Mouse (Mus musculus): ENCODE measurements around the gene Irf2bpl.

The Irf2bpl gene

DNA sequence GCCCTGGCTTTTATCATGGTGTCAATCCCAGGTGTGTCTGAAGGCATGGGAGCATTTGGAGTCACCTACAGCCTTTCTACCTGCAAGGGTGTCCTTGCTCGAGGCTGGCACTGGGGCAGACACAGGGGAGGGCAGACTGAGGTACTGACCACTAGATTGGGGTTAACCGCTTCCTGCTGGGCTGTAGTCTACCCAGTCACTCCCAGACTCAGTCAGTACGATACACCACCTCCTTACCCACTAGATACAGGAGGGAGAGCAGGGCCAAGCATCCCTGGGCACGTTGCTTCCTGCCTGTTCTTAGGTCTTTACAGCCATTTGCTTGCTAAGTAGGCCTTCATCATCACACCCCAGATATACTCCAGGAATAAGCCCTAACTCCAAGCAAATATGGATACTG, 44.1 kb downstream of the Irf2bpl start:
- in situ Hi-C loops (cut with MboI; ENCODE audit: low pct_unique_long_range_greater_than_20kb in 1 of 2, low sequenced_read_pairs in 2 of 2, unreplicated experiment in 1 of 2) = no loop called here

DNA sequence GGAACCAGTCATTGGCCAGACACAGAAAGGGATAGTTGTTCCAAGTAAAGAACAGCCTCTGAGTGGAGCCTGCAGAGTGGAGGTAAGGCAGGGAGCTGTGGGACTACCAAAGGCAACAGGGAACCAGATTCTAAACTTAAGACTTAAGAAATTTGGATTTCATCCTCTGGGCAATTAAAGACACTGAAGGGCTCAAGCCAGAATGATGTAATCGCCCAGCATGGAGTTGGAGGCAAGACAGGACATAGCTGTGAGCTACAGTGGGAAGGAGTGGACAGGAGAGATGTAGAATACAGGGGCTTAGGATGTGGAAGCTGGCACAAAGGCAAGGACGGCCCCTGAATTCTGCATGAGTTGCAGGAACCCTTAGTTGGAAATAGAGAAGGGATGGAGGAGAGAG, 46.4 kb downstream of the Irf2bpl start:
- in situ Hi-C loops (cut with MboI; ENCODE audit: low pct_unique_long_range_greater_than_20kb in 1 of 2, low sequenced_read_pairs in 2 of 2, unreplicated experiment in 1 of 2) = no loop called here

DNA sequence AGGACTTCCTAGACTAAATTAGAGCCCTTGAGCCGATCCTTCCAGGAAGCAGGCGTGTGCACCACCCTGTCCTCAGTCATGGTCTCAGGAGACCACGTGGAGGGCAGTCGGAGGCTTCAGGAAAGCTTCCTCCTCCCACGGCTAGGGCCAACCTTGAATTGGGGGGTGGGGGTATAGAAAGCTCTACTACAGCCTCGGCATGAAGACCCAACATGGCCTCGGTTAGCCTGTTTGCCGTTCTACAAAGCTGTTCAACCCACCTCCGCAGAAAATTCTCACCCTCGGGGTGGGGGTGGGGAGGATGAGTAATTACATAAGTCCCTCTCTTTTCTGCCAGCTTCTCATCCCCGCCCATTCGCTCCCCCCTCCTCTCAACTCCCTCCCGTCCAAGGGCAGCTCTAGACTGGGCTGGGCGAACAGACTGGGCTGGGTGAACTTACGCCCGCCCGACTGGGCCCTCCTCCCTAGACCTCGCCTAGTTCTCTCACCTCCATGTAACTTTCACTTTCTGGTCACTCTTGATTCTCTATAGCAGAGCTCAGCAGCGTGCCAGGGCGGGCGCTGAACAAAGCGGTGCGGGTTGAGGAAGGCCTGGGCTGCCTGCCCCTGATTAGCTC, 48.1 kb downstream of the Irf2bpl start:
- in situ Hi-C loops (cut with MboI; ENCODE audit: low pct_unique_long_range_greater_than_20kb in 1 of 2, low sequenced_read_pairs in 2 of 2, unreplicated experiment in 1 of 2) = no loop called here

- in situ Hi-C loops (cut with MboI; ENCODE audit: low pct_unique_long_range_greater_than_20kb in 1 of 2, low sequenced_read_pairs in 2 of 2, unreplicated experiment in 1 of 2) = no loop called here
Measured at GRCm38 (mm10) chr12:86835899-86836298, 48.7 kb downstream of the Irf2bpl start.

DNA sequence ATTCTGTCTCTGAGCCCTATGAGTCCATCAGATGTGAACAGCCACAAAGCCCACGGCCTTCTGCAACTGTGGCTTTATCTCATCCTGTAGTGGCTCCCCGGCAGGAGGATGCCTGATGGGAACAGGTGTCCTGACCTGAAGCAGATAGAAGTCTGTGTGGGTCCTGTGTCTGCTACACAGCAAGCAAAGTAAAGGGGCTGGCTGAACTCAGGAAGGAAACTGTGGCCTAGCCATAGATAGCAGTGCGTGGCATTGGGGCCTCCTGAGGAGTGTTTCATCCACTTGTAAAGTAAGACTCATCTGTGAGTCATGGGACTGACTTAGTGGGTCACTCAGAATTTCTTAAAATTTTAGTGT, 50.2 kb downstream of the Irf2bpl start:
- in situ Hi-C loops (cut with MboI; ENCODE audit: low pct_unique_long_range_greater_than_20kb in 1 of 2, low sequenced_read_pairs in 2 of 2, unreplicated experiment in 1 of 2) = no loop called here

- in situ Hi-C loops (cut with MboI; ENCODE audit: low pct_unique_long_range_greater_than_20kb in 1 of 2, low sequenced_read_pairs in 2 of 2, unreplicated experiment in 1 of 2) = no loop called here
Measured at GRCm38 (mm10) chr12:86833711-86834415, 50.7 kb downstream of the Irf2bpl start.

- in situ Hi-C loops (cut with MboI; ENCODE audit: low pct_unique_long_range_greater_than_20kb in 1 of 2, low sequenced_read_pairs in 2 of 2, unreplicated experiment in 1 of 2) = no loop called here
Measured at GRCm38 (mm10) chr12:86832551-86833182, 51.9 kb downstream of the Irf2bpl start.

DNA sequence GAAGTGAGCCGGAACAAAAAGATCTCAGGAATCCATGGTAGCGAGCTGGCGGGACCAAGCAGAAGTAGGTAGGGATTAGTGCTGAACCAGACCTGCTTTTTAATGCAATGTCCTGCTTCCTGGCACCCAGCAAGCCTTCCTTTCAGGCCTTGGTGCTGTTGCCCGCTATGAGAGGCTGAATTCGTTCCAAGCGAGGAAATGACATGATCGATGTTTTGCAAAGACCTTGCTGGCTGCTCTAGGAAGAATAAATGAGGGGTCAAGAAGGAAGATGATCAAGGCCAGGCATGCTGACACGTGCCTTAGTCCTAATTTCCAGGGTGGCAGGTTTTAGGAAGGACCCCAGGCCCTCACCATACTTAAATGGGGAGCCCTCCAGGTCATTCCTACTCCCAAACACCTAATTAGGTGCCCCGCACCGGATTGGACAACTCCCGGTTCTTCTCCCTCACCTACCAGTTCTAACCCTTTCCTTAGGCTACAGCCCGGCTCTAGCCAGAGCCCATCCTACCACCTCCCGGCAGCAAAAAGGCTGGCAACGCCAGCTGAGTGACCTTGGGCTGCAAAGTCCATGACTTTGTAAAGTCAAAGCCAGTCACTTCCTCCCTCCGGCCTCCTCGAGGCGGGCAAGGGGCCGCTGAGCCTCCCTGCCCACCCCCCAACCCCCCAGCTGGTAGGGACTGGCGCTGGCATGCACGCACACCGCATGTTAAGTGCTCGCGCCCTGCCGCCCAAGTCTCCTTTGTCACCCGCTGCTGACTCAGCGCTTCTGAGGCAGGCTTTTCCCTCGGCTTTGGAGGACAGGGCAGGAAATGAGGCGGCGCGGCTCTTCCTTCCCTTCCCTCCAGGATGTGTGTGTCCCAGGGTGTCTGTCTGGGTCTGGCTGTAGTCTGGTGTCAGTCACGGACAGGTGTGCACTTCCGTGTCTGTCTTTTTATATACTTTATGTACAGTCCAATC, 52.7 kb downstream of the Irf2bpl start:
- in situ Hi-C loops (cut with MboI; ENCODE audit: low pct_unique_long_range_greater_than_20kb in 1 of 2, low sequenced_read_pairs in 2 of 2, unreplicated experiment in 1 of 2) = no loop called here
